Mouse (Mus musculus) liver, postnatal 0 days (tissue): ENCODE measurements at regions not wholly inside any gene's neighbourhood (a gene's known extent, or its start where the extent isn't known, plus 50 kb on each side); places are given as distances from the start of the nearest gene placed in this dataset.

Experiments
- CTCF ChIP-seq: sonication (generic); IDR thresholded peaks from 2 replicates; pipeline ENCODE4 v1.5.1; 2016; ENCODE audit warnings: antibody characterized with exemption, low read depth
- EP300 ChIP-seq: IDR thresholded peaks from 2 replicates; pipeline ENCODE4 v1.6.1; 2016; ENCODE audit warnings: antibody characterized with exemption, low read depth, mild to moderate bottlenecking

- TF ChIP-seq EP300 (no peak), CTCF (no peak)
Observed at GRCm38 (mm10) chr2:169212676-169213257, 257.4 kb upstream of the Zfp64 start.
